Mouse (Mus musculus): ENCODE measurements at regions not wholly inside any gene's neighbourhood (a gene's known extent, or its start where the extent isn't known, plus 50 kb on each side); places are given as distances from the start of the nearest gene placed in this dataset.

GRCm38 (mm10) chr17:78132116-78132515 lies 67.9 kb upstream of the Crim1 start:
- TF ChIP-seq CTCF (conservative IDR thresholded peaks at IDR 0.05 in 1 of 2, IDR thresholded peaks at IDR 0.05 in 1 of 2; ENCODE audit: low read depth in 2 of 2, low read length in 2 of 2) = no peak
- no peak for TF ChIP-seq ZMIZ1 (IDR thresholded peaks at IDR 0.05; ENCODE audit: low read depth, low read length)
- no peak for TF ChIP-seq CHD2 (IDR thresholded peaks at IDR 0.05; ENCODE audit: low read length)
- no peak for TF ChIP-seq SIN3A (IDR thresholded peaks at IDR 0.05; ENCODE audit: low read length)
- TF ChIP-seq TCF12 (IDR thresholded peaks at IDR 0.05; ENCODE audit: low read depth, low read length) = no peak
- TF ChIP-seq MEF2A (IDR thresholded peaks at IDR 0.05; ENCODE audit: borderline replicate concordance, low read depth, low read length) = no peak
- no peak for TF ChIP-seq MAZ (IDR thresholded peaks at IDR 0.05; ENCODE audit: low read depth, low read length)
- no peak for TF ChIP-seq KAT2A (IDR thresholded peaks at IDR 0.05; ENCODE audit: insufficient replicate concordance, low read length)
- no peak for TF ChIP-seq MXI1 (IDR thresholded peaks at IDR 0.05; ENCODE audit: low read depth, low read length)
- no peak for TF ChIP-seq NELFE (IDR thresholded peaks at IDR 0.05; ENCODE audit: low read depth, low read length)
- no peak for TF ChIP-seq PAX5 (IDR thresholded peaks at IDR 0.05; ENCODE audit: low read length)
- no peaks in the 10 kb centered on the region for H3K79me2 ChIP-seq (replicated peaks; ENCODE audit: control insufficient read depth, extremely low read depth, insufficient read depth, poor library complexity, severe bottlenecking)
- no peaks in the 10 kb centered on the region for H3K4me1 ChIP-seq (ENCODE audit: control insufficient read depth in 1 of 2, insufficient read depth in 2 of 2)
- no peaks in the 10 kb centered on the region for H3K36me3 ChIP-seq (replicated peaks in 1 of 2; ENCODE audit: control insufficient read depth in 1 of 2, insufficient read depth in 1 of 2, low read length in 1 of 2)
- no peak overlapping the region for H3K4me3 ChIP-seq (replicated peaks in 1 of 3; ENCODE audit: low read depth in 2 of 3, low read length in 2 of 3, poor library complexity in 1 of 3)
- no peak for DNase-seq (ENCODE audit: extremely low read depth)
- no peak overlapping the region for H3K27ac ChIP-seq (ENCODE audit: insufficient read depth, low read depth)
- in situ Hi-C loops (cut with MboI; ENCODE audit: low pct_ligation_motif_present, low pct_unique_long_range_greater_than_20kb, low sequenced_read_pairs) (no loop called here), dilution Hi-C loops (cut with MboI; ENCODE audit: extremely low pct_ligation_motif_present, extremely low pct_unique_long_range_greater_than_20kb, low sequenced_read_pairs) (no loop called here)
- no peaks in the 10 kb centered on the region for H3K27me3 ChIP-seq (replicated peaks)
- no peak overlapping the region for H3K9ac ChIP-seq (ENCODE audit: insufficient read depth, low read depth)
- no peaks in the 10 kb centered on the region for H3K9me3 ChIP-seq (replicated peaks; ENCODE audit: low read length)
- no peak overlapping the region for H3K4me2 ChIP-seq (ENCODE audit: insufficient read depth, low read depth, poor library complexity, severe bottlenecking)

GRCm38 (mm10) chr17:78137986-78138385 lies 62.1 kb upstream of the Crim1 start:
- H3K27me3 ChIP-seq (replicated peaks) = no peaks in the 10 kb centered on the region
- in situ Hi-C loops (cut with MboI; ENCODE audit: low pct_ligation_motif_present, low pct_unique_long_range_greater_than_20kb, low sequenced_read_pairs) = no loop called here
- no peak overlapping the region for H3K9ac ChIP-seq (ENCODE audit: insufficient read depth, low read depth)
- no peaks in the 10 kb centered on the region for H3K36me3 ChIP-seq (replicated peaks in 1 of 2; ENCODE audit: control insufficient read depth in 1 of 2, insufficient read depth in 1 of 2, low read length in 1 of 2)
- H3K4me1 ChIP-seq (ENCODE audit: control insufficient read depth in 1 of 2, insufficient read depth in 2 of 2) = no peaks in the 10 kb centered on the region
- no peak overlapping the region for H3K27ac ChIP-seq (ENCODE audit: insufficient read depth, low read depth)
- H3K4me2 ChIP-seq (ENCODE audit: insufficient read depth, low read depth, poor library complexity, severe bottlenecking) = no peak overlapping the region
- no peak for TF ChIP-seq MAX (IDR thresholded peaks at IDR 0.05; ENCODE audit: low read length)
- no peak for TF ChIP-seq CTCF (conservative IDR thresholded peaks at IDR 0.05 in 1 of 2, IDR thresholded peaks at IDR 0.05 in 1 of 2; ENCODE audit: low read depth in 2 of 2, low read length in 2 of 2)
- TF ChIP-seq POLR2AphosphoS2 (IDR thresholded peaks at IDR 0.05; ENCODE audit: low read depth, low read length) = no peak
- TF ChIP-seq ZKSCAN1 (IDR thresholded peaks at IDR 0.05; ENCODE audit: borderline replicate concordance, low read depth, low read length) = no peak
- no peak for TF ChIP-seq RAD21 (IDR thresholded peaks at IDR 0.05; ENCODE audit: low read depth, low read length)
- TF ChIP-seq KAT2A (IDR thresholded peaks at IDR 0.05; ENCODE audit: insufficient replicate concordance, low read length) = no peak
- no peak for TF ChIP-seq MXI1 (IDR thresholded peaks at IDR 0.05; ENCODE audit: low read depth, low read length)
- no peak for TF ChIP-seq ZMIZ1 (IDR thresholded peaks at IDR 0.05; ENCODE audit: low read depth, low read length)
- no peak for TF ChIP-seq MYC (IDR thresholded peaks at IDR 0.05; ENCODE audit: low read depth, low read length)
- no peak for TF ChIP-seq NRF1 (IDR thresholded peaks at IDR 0.05; ENCODE audit: low read depth, low read length)
- TF ChIP-seq RCOR1 (conservative IDR thresholded peaks at IDR 0.05; ENCODE audit: low read depth, low read length) = no peak
- TF ChIP-seq HCFC1 (IDR thresholded peaks at IDR 0.05; ENCODE audit: low read depth, low read length) = no peak
- no peak for TF ChIP-seq UBTF (IDR thresholded peaks at IDR 0.05; ENCODE audit: low read depth, low read length)
- no peak for TF ChIP-seq MEF2A (IDR thresholded peaks at IDR 0.05; ENCODE audit: borderline replicate concordance, low read depth, low read length)
- no peaks in the 10 kb centered on the region for H3K9me3 ChIP-seq (replicated peaks; ENCODE audit: low read length)
- no peak for DNase-seq (ENCODE audit: extremely low read depth)
- no peak overlapping the region for H3K4me3 ChIP-seq (replicated peaks in 1 of 3; ENCODE audit: low read depth in 2 of 3, low read length in 2 of 3, poor library complexity in 1 of 3)
- no peaks in the 10 kb centered on the region for H3K79me2 ChIP-seq (replicated peaks; ENCODE audit: control insufficient read depth, extremely low read depth, insufficient read depth, poor library complexity, severe bottlenecking)
- dilution Hi-C loops (cut with MboI; ENCODE audit: extremely low pct_ligation_motif_present, extremely low pct_unique_long_range_greater_than_20kb, low sequenced_read_pairs) = no loop called here
